ENCODE assay signal across 11 mouse cellular contexts in the genomic region with DNA sequence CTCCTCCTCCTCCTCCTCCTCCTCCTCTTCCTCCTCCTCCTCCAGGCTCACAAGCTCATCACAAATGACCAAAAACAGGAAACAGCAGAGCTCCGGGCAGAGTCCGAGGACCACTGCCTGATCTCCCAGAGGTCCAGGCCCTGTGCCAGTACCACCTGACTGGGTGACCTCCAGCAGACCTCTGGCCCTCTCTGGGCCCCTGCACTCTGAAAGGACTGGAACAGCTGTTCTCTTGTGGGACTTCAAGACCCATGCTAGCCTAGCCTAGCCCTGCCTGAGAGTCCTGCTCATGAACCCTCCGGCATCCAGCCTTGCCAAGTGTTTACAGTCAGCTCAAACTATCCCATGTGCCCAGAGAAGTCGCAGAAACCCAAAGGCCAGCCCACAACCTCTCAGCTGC. TPM values are rescaled to one million over a fixed set of nuclear protein-coding genes. Genes with fewer than 3 reads are reported as not detected.
DNase-seq lines count a peak whose midpoint lies in the region; ATAC-seq and TF ChIP-seq lines count a peak whose summit lies in the region.
"Had no signal": no experiment of that assay in that cellular context is flagged by ENCODE, and none has a peak within 500 bp of the region (broad histone marks: within the 10 kb centered on the region; RNA-seq: fewer than 3 reads in every experiment).

No protein-coding gene starts in this region.

- no peak for TF ChIP-seq POLR2A in heart, adult 2 months (IDR thresholded peaks at IDR 0.05; ENCODE audit: insufficient read depth, low read depth, low read length)

- DNase-seq in adrenal gland, adult (ENCODE audit: inconsistent age in 2 of 2, low spot score in 1 of 2), result peak; percentile 64 to 75
- no peak for DNase-seq in adrenal gland, adult 8-10 months
- DNase-seq in heart, adult 2 months, result peak; percentile 72 to 74
- DNase-seq in lung, postnatal 0 days (ENCODE audit: low spot score), result peak; percentile 47
- DNase-seq in urinary bladder, adult 2 months (ENCODE audit: low spot score), result no peak
- no peak for DNase-seq in testis, postnatal 14 days (ENCODE audit: low spot score)

- no peaks in the 10 kb centered on the region for H3K27me3 ChIP-seq in heart, adult 2 months (ENCODE audit: control insufficient read depth, insufficient read depth, low read length)
- peaks cover 12% of the 10 kb centered on the region; the same call in 1 of the 2 replicates for H3K27me3 ChIP-seq in kidney, embryonic 14.5 days (ENCODE audit: control insufficient read depth, insufficient read depth, low read length)
- H3K27me3 ChIP-seq in lung, postnatal 0 days (replicated peaks; ENCODE audit: insufficient read depth, low read length), result no peaks in the 10 kb centered on the region
- H3K27me3 ChIP-seq: embryonic facial prominence, embryonic 12.5 days had no signal

- no peak for TF ChIP-seq EP300 in heart, adult 2 months (IDR thresholded peaks at IDR 0.05; ENCODE audit: insufficient read depth, low read depth, low read length)
- no peak for TF ChIP-seq EP300 in lung, postnatal 0 days (IDR thresholded peaks at IDR 0.05)

- intact Hi-C loops in heart, adult 2 months (cut with DNase I), result no loop called here

- H3K4me2 ChIP-seq in kidney, embryonic 14.5 days (replicated peaks; ENCODE audit: low read depth, low read length), result no peak overlapping the region
- no peak overlapping the region for H3K4me2 ChIP-seq in lung, postnatal 0 days (replicated peaks; ENCODE audit: low read depth, low read length)
- H3K4me2 ChIP-seq: embryonic facial prominence, embryonic 12.5 days had no signal

- TF ChIP-seq CTCF in heart, adult 2 months (IDR thresholded peaks at IDR 0.05), result no peak
- TF ChIP-seq CTCF in lung, postnatal 0 days (IDR thresholded peaks at IDR 0.05), result no peak

- no peak overlapping the region for H3K4me3 ChIP-seq in heart, adult 2 months
- no peak overlapping the region for H3K4me3 ChIP-seq in kidney, embryonic 14.5 days (ENCODE audit: low read length)
- H3K4me3 ChIP-seq in lung, postnatal 0 days (ENCODE audit: low read depth, low read length), result no peak overlapping the region
- H3K4me3 ChIP-seq: embryonic facial prominence, embryonic 12.5 days had no signal

- H3K9ac ChIP-seq in heart, adult 2 months (ENCODE audit: low read depth, low read length), result peak overlapping the region; percentile 39
- H3K9ac ChIP-seq in kidney, embryonic 14.5 days (ENCODE audit: low read depth, low read length), result no peak overlapping the region
- no peak overlapping the region for H3K9ac ChIP-seq in lung, postnatal 0 days (replicated peaks; ENCODE audit: low read depth)
- H3K9ac ChIP-seq: embryonic facial prominence, embryonic 12.5 days had no signal

- H3K4me1 ChIP-seq in heart, adult 2 months (ENCODE audit: control insufficient read depth, insufficient read depth, low read length), result peaks cover 34% of the 10 kb centered on the region
- peaks cover 4% of the 10 kb centered on the region; the same call in 1 of the 2 replicates for H3K4me1 ChIP-seq in kidney, embryonic 14.5 days (ENCODE audit: control insufficient read depth, insufficient read depth, low read length)
- H3K4me1 ChIP-seq in lung, postnatal 0 days (ENCODE audit: insufficient read depth, low read depth, low read length), result peaks cover 15% of the 10 kb centered on the region

- H3K27ac ChIP-seq in heart, adult 2 months, result peak overlapping the region; percentile 74
- peak overlapping the region; percentile 30; the same call in 1 of the 2 replicates for H3K27ac ChIP-seq in kidney, embryonic 14.5 days (ENCODE audit: low read depth, low read length)
- H3K27ac ChIP-seq in lung, postnatal 0 days (ENCODE audit: low read length), result 0 out of 2 replicates have a peak overlapping the region, but pooled peaks have one; percentile 26
- H3K27ac ChIP-seq: embryonic facial prominence, embryonic 12.5 days; hindbrain, postnatal 0 days had no signal

- no peaks in the 10 kb centered on the region for H3K79me2 ChIP-seq in heart, adult 2 months (replicated peaks; ENCODE audit: control insufficient read depth, insufficient read depth, low read length)

- peaks cover 12% of the 10 kb centered on the region for H3K36me3 ChIP-seq in heart, adult 2 months (ENCODE audit: control insufficient read depth, insufficient read depth, low read length)
- peaks cover 3% of the 10 kb centered on the region; the same call in 1 of the 2 replicates for H3K36me3 ChIP-seq in kidney, embryonic 14.5 days (ENCODE audit: control insufficient read depth, insufficient read depth, low read length)
- H3K36me3 ChIP-seq in lung, postnatal 0 days (ENCODE audit: insufficient read depth, low read length), result peaks cover 13% of the 10 kb centered on the region; the same call in 1 of the 2 replicates
- H3K36me3 ChIP-seq: embryonic facial prominence, embryonic 12.5 days had no signal

- WGBS in heart, adult 2 months, result 18% methylated on average over 4 of the region's 4 CpGs
- WGBS in kidney, embryonic 14.5 days, result 56% methylated on average over 4 of the region's 4 CpGs
- WGBS in lung, postnatal 0 days, result 37% methylated on average over 4 of the region's 4 CpGs

- no peaks in the 10 kb centered on the region for H3K9me3 ChIP-seq in kidney, embryonic 14.5 days (ENCODE audit: control insufficient read depth, low read length)
- H3K9me3 ChIP-seq in lung, postnatal 0 days (ENCODE audit: low read length), result no peaks in the 10 kb centered on the region
- H3K9me3 ChIP-seq: embryonic facial prominence, embryonic 12.5 days; megakaryocyte, embryonic 14.5 days had no signal

- no peak for ATAC-seq in kidney, embryonic 14.5 days (ENCODE audit: low FRiP score, low TSS enrichment)
- peak; percentile 41; the same call in 1 of the 2 replicates for ATAC-seq in lung, postnatal 0 days
- ATAC-seq in activated CD4-positive, CD25-positive, alpha-beta regulatory T cell, adult 4 months, result no peak
- ATAC-seq: hindbrain, postnatal 0 days had no signal

RNA-seq across cellular contexts. Expression of a gene that starts 12.4 kb away (rescaled TPM):
- total RNA-seq in adrenal gland, adult 8-10 months (2022), result 10 to 100 TPM in 1 of 4 experiments, 1 to 10 TPM in 3; 6.6 to 10.0 (median 8.1) TPM
- 10 to 100 TPM; 15.0 to 17.0 TPM for total RNA-seq in heart, adult 2 months (2021)
- polyA plus RNA-seq in heart, adult 2 months (2012; rRNA removed), result 22.3 and 28.5 TPM in 2 replicates
- polyA plus RNA-seq in kidney, embryonic 14.5 days (2014; fragmentation: Nextera tagmentation; extraction: Ambion mirVana), result 6.1 and 10.2 TPM in 2 replicates
- 7.5 and 8.3 TPM in 2 replicates for polyA plus RNA-seq in lung, postnatal 0 days (2015; fragmentation: Nextera tagmentation; extraction: Ambion mirVana)
- polyA plus RNA-seq in urinary bladder, adult 2 months (2012; rRNA removed), result 8.6 and 9.5 TPM in 2 replicates
- polyA plus RNA-seq in activated CD4-positive, CD25-positive, alpha-beta regulatory T cell, adult 4 months (2017; shearing (Covaris generic)), result not detected

RNA-seq across cellular contexts. Expression of a gene that starts 17.2 kb away (rescaled TPM):
- total RNA-seq in adrenal gland, adult 8-10 months (2022), result 10 to 100 TPM; 12.3 to 25.8 (median 20.7) TPM
- 10 to 100 TPM; 11.1 to 11.6 TPM for total RNA-seq in heart, adult 2 months (2021)
- polyA plus RNA-seq in heart, adult 2 months (2012; rRNA removed), result 15.0 and 19.1 TPM in 2 replicates
- polyA plus RNA-seq in kidney, embryonic 14.5 days (2014; fragmentation: Nextera tagmentation; extraction: Ambion mirVana), result 12.4 and 15.4 TPM in 2 replicates
- 47.8 and 52.9 TPM in 2 replicates for polyA plus RNA-seq in lung, postnatal 0 days (2015; fragmentation: Nextera tagmentation; extraction: Ambion mirVana)
- 8.0 and 9.2 TPM in 2 replicates for polyA plus RNA-seq in urinary bladder, adult 2 months (2012; rRNA removed)
- 10 to 100 TPM; 47.5 to 55.4 TPM for polyA plus RNA-seq in activated CD4-positive, CD25-positive, alpha-beta regulatory T cell, adult 4 months (2017; shearing (Covaris generic))

RNA-seq across cellular contexts. Expression of a gene that starts 52.0 kb away (rescaled TPM):
- total RNA-seq in adrenal gland, adult 8-10 months (2022), result 10 to 100 TPM; 41.2 to 85.0 (median 65.8) TPM
- 10 to 100 TPM; 30.8 to 37.1 TPM for total RNA-seq in heart, adult 2 months (2021)
- 62.3 and 71.8 TPM in 2 replicates for polyA plus RNA-seq in heart, adult 2 months (2012; rRNA removed)
- 28.4 and 37.9 TPM in 2 replicates for polyA plus RNA-seq in kidney, embryonic 14.5 days (2014; fragmentation: Nextera tagmentation; extraction: Ambion mirVana)
- 107 and 109 TPM in 2 replicates for polyA plus RNA-seq in lung, postnatal 0 days (2015; fragmentation: Nextera tagmentation; extraction: Ambion mirVana)
- 21.0 and 21.6 TPM in 2 replicates for polyA plus RNA-seq in urinary bladder, adult 2 months (2012; rRNA removed)
- polyA plus RNA-seq in activated CD4-positive, CD25-positive, alpha-beta regulatory T cell, adult 4 months (2017; shearing (Covaris generic)), result not detected

Comparison
In these comparisons a context has a peak if more than half of its experiments do, and no peak if none do; other contexts are left out.
1. DNase-seq: peak in adrenal gland, adult (2 of 2), heart, adult 2 months (2 of 2) and lung, postnatal 0 days (single experiment); none in adrenal gland, adult 8-10 months (single experiment), urinary bladder, adult 2 months (single experiment) and testis, postnatal 14 days (single experiment).
2. RNA of a gene that starts 52.0 kb away (polyA plus RNA-seq): 107 to 109 TPM in lung, postnatal 0 days, 62.3 to 71.8 TPM in heart, adult 2 months, 28.4 to 37.9 TPM in kidney, embryonic 14.5 days and 21.0 to 21.6 TPM in urinary bladder, adult 2 months; not detected in activated CD4-positive, CD25-positive, alpha-beta regulatory T cell, adult 4 months; every median in the first group is over 10 times any median in the second.
3. Peak in every context shown above with its lines, with median percentiles within 50 percentile points of each other: H3K27ac ChIP-seq.